Mouse (Mus musculus): ENCODE results near the gene Kctd15.

Gene Kctd15

DNA sequence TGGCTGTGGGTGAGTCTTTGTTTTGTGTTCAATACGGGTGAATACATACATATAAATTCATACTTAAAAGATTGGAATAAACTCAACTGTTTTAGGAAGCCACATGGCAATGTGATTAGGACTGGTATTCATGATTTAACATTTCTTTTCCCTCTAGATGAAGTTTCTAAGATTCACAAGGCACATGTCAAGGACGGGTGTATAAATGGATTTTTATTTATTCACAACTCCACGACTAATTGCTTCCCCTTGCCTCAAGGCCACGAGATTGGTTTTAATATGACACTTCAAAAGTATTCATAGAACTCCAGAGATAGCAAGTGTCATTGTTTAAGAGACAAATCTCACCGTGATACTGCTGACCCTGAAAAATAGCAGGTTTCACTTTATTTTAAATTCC lies at the start of gene Kctd15:
Kctd15 (minus strand) TSS at position 101 of the 400 bp plus-strand sequence.
- DNase-seq (ENCODE audit: low spot score): no peak

DNA sequence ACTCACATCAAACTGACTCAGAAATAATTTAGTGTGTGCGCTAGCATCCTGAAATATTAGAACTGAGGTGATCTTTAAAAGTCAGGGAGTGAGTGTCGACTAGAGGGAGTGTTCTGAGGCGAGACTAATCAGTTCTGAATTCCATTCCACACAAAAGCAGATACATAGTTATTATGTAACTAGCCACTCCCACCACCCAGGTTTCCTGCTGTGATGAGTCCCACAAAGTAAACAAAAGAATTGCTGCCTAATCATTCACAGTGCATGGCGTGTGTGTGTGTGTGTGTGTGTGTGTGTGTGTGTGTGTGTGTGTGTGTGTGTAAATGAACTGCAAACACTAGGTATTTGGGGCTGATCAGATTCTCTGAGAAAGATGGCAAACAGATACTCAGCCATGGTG lies 47.9 kb upstream of the Kctd15 start:
- DNase-seq (ENCODE audit: low spot score): no peak

DNA sequence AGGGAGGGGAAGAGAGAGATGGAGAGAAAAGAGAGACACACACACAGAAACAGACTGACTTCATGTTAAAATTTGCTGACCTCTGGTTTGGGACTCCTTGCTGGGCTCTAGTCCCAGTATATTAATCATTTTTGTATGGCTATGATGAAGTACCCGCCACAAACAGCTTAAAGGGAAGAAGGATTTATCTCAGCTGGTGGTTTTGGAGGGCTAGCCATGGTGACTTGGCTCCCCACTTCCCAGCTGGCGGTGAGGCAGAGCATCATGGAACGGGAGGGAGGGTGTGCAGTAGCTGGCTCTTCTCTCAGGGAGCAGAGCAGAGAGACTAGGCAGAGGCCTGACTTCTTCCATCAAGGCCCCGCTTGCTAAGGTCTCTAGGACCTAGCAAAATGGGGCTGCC lies 46.9 kb upstream of the Kctd15 start:
- DNase-seq (ENCODE audit: low spot score): no peak

DNA sequence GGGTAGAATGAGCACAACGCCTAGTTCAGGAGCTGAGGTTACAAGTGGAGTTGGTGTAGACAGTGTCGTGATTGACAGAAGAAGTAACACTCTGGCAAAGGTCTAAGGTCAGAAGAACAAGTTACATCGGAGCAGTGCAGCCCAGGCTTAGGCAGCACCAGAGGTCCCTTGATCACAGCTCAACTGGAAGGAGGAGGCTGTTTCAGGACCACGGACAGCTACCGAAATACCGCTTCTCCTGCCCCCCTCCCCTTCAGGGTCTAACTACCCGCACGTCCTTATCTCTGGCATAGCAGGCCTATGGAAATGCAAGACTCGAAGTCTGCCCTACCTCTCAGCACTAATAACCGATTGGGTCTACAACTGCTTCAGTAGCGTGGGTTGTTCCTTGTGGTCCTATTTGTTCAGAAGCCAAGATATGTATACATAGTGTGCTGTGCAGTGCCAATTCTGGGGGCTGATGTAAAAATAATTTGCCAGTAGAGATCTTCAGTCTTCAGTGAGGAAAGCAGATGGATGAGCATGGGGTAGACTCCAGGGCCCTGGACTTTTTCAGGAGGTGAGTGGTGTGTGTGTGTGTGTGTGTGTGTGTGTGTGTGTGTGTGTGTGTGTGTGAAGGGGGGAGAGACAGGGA lies 46.3 kb upstream of the Kctd15 start:
- peak; percentile 82 for DNase-seq (ENCODE audit: low spot score)

DNA sequence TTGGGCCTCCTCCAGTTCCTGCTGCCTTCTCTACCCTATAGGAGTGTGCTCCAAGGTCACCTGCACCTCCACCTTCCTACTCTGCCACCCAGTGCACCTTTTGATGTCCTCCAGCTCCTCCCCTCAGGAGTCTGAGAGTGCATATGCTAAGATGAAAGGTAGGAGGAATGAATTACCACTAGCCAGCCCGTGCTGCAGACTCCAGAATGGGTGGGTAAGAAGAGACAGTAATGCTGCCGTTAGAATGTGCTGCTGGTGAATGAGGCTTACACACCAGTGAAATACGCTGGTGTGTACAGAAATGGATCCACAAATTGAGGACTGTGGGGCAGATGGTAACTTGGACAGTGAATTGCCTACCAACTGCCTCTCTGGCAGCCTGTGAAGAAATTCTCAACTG lies 43.4 kb upstream of the Kctd15 start:
- no peak for DNase-seq (ENCODE audit: low spot score)

DNA sequence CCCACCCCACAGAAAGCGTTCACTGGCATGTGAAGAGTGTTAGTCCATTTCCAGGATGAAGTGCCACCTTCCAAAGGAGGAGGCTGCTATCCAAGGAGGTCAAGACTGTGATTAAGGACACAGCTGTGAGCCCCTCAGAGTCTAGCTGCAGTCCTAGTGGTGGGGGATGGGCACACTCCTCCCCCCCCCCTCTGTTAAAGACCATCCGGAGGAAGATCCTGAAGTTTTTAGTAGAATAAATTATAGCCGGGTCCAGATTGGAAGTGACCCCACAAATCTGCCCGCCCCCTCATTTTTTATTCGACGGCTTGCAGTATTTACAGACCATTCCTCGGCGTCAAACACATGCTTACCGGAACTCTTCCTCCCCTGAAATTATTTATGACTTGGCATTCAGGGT lies 41.7 kb upstream of the Kctd15 start:
- no peak for DNase-seq (ENCODE audit: low spot score)

DNA sequence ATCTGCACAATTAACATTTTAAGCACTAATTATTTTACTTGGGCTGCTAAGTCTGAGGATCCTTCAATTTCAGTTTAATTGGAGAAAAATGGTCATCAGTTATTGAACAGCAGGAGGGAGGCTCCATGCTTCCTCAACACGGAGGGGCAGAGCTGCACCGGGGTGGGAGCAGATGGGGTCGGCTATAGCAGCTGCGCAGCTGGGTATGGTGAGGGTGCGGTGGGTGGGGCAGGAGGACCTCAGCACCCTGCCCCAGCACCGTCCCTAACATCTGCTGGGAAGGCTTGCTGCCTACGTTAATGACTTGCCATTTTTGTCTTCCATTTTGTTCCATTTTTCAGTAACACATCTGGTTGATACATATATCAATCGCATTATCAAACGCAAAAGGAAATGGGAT lies 39.6 kb upstream of the Kctd15 start:
- DNase-seq (ENCODE audit: low spot score): no peak

DNA sequence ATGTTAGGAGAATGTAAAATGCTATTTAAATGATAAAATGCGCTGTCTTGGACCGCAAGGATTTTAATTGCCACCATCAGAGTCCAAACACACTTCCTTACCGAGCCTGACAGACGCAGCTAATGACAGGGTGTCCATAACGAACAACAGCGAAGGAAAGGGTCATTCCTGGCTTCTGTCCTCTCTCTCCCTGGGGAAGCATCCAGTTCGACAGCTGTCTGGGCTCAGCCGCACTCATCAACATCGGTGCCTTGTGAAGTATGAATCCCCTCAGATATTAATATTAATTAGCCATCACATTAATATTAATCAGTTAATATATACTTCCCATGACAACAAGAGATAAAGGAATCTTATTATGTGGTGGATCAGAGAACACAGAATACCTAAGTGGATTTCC lies 38.4 kb upstream of the Kctd15 start:
- no peak for DNase-seq (ENCODE audit: low spot score)

DNA sequence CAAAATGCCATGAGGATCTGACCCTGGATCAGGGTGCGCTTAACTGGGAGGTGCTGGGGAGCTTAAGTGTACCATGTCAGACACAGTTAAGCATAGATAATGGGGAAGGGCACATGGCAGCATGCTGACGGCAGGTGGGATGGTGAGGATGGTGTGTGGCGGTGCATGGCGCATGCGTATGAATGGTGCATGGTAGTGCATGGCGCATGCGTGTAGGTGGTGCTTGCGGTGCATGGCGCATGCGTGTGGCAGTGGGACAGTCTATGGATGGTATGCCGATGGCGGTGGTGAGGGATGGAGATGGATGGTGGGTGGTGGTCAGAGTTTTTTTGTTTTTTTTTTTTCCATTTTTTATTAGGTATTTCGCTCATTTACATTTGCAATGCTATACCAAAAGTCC lies 37.4 kb upstream of the Kctd15 start:
- no peak for DNase-seq (ENCODE audit: low spot score)

DNA sequence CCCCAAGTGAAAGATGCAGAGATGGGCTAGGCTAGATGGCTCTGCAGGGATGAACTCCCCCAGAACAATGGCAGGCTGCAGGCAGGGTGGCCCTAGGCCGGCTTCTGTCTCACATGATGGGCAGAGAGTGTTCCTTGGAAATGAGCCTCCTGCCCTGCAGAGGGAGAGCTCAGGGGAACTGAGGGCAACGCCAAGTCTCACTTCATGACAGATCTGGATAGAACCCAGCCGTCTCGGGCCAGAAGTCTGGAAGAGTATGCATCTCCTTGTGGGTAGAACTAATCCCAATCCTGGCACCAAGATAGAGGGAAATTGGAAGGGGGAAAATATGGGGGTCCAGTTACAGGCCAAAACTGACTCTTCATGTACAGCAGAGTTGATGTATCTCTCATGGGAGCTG lies 36.5 kb upstream of the Kctd15 start:
- DNase-seq (ENCODE audit: low spot score): no peak

DNA sequence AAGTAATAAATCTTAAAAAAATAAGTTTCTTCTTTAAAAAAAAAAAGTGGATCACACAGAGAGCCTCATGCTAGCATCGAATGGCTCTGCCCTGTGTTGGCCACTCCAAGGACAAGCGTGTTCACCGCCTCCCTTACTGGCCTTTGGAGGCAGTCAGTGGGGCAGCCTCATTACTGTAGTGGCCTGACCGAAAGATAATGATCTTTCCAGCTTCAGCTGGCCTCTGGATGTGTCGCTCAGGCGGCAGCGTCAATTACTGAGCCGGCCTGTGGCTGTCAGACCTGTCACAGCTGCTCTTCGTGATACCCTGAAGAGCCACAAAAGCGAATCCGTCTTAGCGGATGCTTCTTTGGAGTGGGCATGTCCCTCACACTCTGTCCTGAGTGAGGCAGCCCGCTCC lies 33.6 kb upstream of the Kctd15 start:
- peak; percentile 44 for DNase-seq (ENCODE audit: low spot score)

DNA sequence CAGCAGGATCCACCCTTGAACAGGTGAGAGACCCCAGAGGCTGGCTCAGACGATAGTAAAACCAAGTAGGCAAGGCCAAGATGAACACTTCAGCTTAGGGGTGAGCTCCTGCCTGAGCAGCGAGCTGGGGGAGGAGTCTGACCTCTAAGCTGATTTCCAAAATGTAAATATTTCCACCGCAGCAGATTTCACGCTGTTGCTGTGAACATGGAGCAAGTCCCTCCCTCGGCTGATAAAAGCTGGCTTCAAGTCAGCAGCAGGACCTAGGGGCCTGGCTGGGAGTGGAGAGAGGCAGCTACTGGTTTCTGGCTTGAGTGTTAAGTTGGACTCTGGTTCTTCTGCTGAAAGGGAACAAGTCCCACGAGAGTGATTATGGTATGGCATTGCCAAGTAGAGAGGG lies 32.5 kb upstream of the Kctd15 start:
- DNase-seq (ENCODE audit: low spot score): no peak

DNA sequence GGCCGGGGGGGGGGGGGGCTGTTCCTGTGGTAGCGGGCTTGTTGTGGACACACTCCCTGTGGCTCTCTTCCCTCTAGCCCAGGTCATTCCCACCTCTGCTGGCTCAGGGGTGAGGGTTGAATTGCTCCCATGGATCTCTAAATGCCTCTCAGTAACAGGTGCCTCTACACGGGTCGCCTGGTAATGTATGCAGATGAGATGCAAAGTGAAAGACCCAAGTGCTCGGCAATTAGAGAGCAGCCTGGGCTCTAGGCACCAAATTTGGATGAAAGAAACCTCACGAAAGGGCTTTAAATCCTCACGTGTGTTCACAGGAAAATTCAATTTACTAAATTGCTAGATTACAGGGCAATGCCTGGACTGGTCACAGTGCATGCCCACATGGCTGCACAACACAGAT lies 29.3 kb upstream of the Kctd15 start:
- no peak for DNase-seq (ENCODE audit: low spot score)

DNA sequence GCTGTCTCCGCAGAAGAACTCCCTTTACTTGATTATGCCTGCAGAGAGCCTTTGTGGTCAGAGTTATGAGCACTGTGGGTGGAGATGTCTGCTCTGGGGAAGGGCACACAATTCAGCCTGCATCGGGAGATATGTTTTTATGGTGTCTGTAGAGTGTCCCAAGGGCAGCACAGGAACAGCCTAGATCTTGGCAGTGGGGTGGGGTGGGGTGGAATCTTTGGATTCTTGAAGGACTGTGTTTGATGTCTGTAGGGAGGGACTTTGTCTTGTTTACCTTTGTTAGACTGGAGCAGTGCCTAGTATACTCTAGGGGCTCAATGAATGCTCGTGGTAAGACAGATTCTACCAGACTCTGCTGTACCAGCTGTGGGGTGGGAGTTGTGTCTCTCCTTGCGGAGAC lies 28.6 kb upstream of the Kctd15 start:
- no peak for DNase-seq (ENCODE audit: low spot score)

DNA sequence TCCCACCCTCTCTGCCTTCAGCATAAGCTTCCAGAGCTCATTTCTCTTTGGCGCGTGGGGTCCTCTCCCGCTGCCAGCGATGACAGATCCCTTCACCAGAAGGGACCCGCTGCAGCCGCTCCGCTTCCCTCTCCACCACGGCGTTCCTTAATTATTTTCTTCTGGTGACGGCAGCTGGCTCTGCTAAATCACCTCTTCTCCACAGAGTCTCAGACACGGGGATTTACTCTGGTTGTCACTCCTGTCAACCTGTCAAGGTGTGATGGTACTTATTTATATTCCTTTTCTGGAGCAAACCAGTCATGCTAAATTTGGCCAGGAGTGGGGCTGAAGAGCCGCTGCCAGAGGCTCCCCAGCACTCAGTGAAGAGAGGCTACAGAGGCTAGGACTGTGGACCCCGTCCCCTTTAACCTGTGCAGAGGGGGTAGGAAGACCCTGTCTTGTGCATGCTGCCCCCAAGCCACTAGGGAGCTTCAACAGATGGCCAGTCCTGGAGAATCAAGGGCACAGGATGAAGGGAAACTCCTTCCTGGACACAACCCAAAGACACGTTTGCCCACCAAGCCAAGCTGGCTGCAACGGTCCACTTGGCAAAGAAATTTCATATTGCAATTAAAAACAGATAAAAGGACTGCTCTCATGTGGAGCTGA lies 24.4 kb upstream of the Kctd15 start:
- DNase-seq (ENCODE audit: low spot score): no peak

DNA sequence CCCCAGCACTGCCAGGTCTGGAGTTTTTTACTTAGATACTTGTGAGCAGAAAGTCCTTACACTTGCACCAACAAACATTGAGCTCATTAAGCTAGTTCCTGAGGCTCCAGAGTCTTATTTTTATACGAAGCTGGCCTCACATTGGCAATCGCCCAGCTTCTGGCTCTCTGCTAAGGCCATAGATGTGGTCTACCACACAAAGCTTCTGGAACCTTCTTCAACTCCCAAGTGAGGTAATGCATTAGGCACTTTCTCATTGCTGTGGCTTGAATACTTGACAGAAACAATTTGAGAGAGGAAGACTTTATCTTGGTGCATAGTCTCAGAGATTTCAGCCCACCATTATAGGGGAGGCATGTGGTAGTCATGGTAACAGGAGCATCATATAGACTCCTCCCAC lies 23.4 kb upstream of the Kctd15 start:
- no peak for DNase-seq (ENCODE audit: low spot score)

DNA sequence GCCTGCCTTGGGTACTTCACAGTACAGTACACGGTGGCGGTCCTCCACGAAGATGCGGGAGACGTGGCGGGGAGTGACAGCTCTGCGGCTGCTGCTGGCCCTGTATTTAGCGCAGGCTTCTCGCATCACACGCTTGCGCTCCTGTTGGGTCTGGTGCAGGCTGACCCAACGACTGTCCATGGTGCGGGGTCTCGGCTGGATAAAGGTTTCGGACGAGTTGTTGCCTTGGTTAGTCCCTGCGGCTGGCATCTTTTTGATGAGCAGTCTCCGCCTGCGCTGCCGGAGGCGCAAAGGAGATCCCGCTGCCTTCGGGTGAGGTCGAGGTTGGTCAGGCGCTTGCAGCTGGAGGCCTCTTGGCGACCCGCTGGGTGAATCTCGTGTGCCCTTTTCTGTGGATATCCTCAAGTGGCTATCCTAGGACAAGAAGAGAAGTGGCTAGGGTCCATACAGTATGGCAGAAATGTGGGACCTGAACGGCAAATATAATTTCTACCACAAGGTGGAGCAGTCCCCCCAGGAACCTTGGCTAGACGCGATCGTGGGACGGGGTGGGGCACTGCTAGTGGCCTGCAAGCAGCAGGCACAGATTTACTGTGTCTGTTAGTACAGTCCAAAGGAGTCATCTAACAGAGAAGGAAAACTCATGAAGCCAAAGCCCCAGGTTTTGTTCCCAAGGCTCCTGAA lies 19.4 kb upstream of the Kctd15 start:
- DNase-seq (ENCODE audit: low spot score): peak; percentile 94

DNA sequence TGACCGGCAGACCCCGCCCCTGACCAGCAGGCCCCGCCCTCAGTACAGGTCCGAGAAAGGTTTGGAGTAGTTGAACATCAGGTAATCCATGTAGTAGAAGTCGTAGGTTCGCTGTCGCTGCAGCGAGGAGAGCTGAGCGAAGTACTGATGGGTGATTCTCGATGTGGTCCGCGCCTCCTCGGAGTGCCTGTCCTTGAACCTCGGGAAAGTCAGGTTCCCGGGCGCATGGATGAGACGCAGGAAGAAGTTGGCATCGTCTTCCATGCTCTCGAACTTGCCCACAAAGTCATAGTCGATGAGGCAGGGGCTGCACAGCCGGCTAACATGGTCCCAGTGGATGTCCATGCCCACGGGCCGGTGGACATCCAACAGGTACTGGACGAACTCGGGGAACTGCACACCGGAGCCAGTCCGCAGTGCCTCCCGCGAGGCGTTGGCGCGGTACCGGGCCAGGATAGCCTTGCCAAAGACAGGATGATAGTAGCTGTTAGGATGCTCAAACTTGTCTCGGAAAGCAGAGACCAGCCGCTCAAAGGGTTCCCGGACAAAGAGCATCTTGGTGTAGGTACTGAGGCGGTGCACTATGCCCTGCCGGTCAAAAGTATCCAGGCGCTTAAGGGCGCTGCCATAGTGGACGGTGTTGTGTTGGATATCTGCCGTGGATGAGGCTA lies 18.7 kb upstream of the Kctd15 start:
- no peak for DNase-seq (ENCODE audit: low spot score)

DNA sequence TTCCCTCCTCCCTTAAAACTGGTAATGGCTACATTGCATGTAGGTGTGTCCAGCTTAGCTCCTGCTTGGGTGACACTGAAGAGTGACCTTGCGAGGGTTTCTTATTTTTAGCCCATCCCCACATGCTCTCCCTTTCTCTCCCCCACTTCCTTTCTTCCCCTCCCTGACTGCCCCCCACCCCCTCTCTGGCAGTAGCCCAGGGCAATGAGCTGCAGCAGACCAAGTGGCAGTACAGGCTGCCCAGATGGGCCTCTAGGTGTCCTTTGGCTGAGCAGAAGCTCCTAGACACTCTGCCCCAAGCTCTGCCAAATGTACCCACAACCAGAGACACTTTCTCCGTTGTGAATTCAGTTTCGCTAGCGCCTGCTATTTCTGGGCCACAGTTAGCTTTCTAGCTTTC lies 16.4 kb upstream of the Kctd15 start:
- DNase-seq (ENCODE audit: low spot score): no peak

DNA sequence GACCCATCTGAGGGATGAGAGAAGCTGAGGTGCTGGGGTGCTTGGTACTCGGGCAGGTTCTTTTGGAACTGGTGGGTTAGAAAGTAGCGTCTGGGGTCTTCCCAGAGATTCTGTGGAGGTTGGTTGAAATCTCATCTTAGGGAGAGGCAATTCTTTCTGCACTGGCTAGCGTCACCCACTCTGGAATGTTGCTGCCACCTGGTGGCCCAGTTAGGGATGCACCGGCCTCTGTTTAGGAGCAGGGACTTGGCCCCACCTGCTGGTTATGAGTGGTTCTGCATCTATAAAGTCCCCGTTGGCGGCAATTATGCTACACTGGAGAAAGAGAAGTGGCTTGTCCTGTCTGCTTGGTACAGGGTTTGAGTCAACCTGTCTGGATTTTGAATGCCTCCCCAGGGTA lies 15.4 kb upstream of the Kctd15 start:
- peak; percentile 95 for DNase-seq (ENCODE audit: low spot score)

DNA sequence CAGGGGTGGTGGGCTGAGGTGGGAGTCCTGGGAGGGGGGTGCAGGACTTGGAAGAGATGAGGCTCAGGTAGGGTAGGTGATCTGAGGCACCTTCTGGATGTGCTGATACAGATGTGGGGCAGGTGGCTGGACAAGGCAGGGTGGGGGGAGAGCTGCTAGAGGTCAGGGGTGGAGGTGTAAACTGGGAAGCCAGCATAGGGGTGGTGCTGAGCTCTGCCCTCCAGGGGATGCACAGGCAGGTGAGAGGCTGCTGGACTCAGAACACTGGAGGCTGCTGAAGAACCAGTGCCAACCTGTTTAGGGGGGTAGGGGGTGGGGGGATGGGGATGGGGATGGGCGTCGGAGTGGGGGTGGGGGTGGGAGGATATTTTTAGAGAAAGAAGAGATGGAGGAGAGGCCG lies 14.2 kb upstream of the Kctd15 start:
- DNase-seq (ENCODE audit: low spot score): no peak

DNA sequence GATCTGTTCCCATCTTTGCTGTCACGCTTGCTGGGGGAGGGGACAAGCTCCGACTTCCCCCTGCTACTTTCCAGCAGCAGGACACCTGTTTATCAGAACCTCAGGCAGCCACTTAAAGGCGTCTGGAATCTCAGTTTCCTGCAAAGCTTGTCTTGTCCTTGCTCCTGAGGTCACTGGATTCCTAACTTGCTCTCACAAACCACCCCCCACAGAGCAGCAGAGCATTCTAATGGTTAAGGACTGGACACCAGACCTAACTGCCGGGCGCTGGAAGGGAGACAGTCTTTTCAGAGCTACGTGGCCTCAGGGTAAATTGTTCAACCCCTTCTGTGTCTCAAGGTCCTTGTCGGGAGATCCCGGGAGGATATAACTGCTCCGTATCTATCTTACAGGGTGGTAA lies 12.8 kb upstream of the Kctd15 start:
- DNase-seq (ENCODE audit: low spot score): peak; percentile 39

DNA sequence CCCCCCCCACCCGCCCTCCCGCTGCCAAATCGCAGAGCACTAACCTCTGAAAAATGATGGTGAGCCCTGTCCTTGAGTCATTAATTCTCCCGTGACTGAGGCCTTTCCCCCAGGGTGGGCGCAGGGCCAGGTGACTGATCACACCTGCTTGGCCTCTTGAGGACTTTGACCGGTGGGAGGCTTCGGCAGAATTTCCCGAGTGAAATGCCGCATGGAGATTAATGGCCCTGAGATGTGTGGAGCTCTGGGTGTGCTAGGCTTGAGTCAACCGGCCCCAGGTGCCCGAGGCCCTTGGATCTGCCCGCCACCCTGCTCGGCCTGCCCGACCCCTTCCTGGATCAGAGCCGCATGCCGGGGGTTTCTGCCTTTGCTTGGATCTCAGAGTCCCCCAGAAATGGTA lies 11.3 kb upstream of the Kctd15 start:
- DNase-seq (ENCODE audit: low spot score): no peak
